10 mouse cellular contexts compared by ENCODE assay signal in genomic region chr2:14165618-14166344, GRCm38 (mm10). TPM values are rescaled to one million over a fixed set of nuclear protein-coding genes. Genes with fewer than 3 reads are reported as not detected.
DNase-seq lines count a peak whose midpoint lies in the region; ATAC-seq and TF ChIP-seq lines count a peak whose summit lies in the region.
"Had no signal": no experiment of that assay in that cellular context is flagged by ENCODE, and none has a peak within 500 bp of the region (broad histone marks: within the 10 kb centered on the region; RNA-seq: fewer than 3 reads in every experiment).

No protein-coding gene starts in this region.

- H3K9me3 ChIP-seq in kidney, postnatal 0 days (replicated peaks; ENCODE audit: low read length): no peaks in the 10 kb centered on the region
- no peaks in the 10 kb centered on the region for H3K9me3 ChIP-seq in heart, embryonic 14.5 days (ENCODE audit: control insufficient read depth, low read length)

- ATAC-seq in kidney, postnatal 0 days (replicated peaks; ENCODE audit: low FRiP score, low read depth): peak; percentile 76; the same call in 1 of the 2 replicates
- peak; percentile 74 for ATAC-seq in heart, embryonic 14.5 days (ENCODE audit: insufficient number of reproducible peaks, insufficient read depth, low FRiP score, low read depth)
- ATAC-seq in activated CD4-positive, CD25-positive, alpha-beta regulatory T cell, adult 4 months: no peak
- ATAC-seq: Patski had no signal

- H3K27ac ChIP-seq in kidney, postnatal 0 days: no peak overlapping the region
- H3K27ac ChIP-seq in brown adipose tissue, adult 24 weeks (replicated peaks; ENCODE audit: low read depth, low read length): peak overlapping the region; percentile 44; the same call in 1 of the 2 replicates
- H3K27ac ChIP-seq in heart, embryonic 14.5 days (replicated peaks in 1 of 2; ENCODE audit: control insufficient read depth in 1 of 2, insufficient read depth in 1 of 2, low read depth in 2 of 2, low read length in 2 of 2): peak overlapping the region; percentile 45 to 61

- peak; percentile 47 for DNase-seq in kidney, postnatal 0 days (ENCODE audit: low spot score)
- no peak for DNase-seq in kidney, adult 8-10 months
- peak; percentile 19 for DNase-seq in lung, postnatal 36 days
- no peak for DNase-seq in ovary, postnatal 36 days (ENCODE audit: low spot score)
- no peak for DNase-seq in layer of hippocampus, adult 8-10 months (ENCODE audit: low spot score in 2 of 2)
- DNase-seq: kidney, postnatal 25 days had no signal

- H3K9ac ChIP-seq in kidney, postnatal 0 days (ENCODE audit: low read depth, low read length): no peak overlapping the region
- no peak overlapping the region for H3K9ac ChIP-seq in heart, embryonic 14.5 days (ENCODE audit: low read length)

- H3K4me2 ChIP-seq in kidney, postnatal 0 days (ENCODE audit: low read length): no peak overlapping the region
- H3K4me2 ChIP-seq in heart, embryonic 14.5 days (ENCODE audit: low read length): no peak overlapping the region

- H3K27me3 ChIP-seq in kidney, postnatal 0 days (ENCODE audit: insufficient read depth, low read length): no peaks in the 10 kb centered on the region
- H3K27me3 ChIP-seq in heart, embryonic 14.5 days (ENCODE audit: control insufficient read depth, insufficient read depth, low read length): no peaks in the 10 kb centered on the region
- H3K27me3 ChIP-seq: Patski had no signal

- no peaks in the 10 kb centered on the region for H3K36me3 ChIP-seq in kidney, postnatal 0 days (ENCODE audit: insufficient read depth, low read length)
- no peaks in the 10 kb centered on the region for H3K36me3 ChIP-seq in heart, embryonic 14.5 days (ENCODE audit: control insufficient read depth, insufficient read depth, low read length)

- no peak overlapping the region for H3K4me3 ChIP-seq in kidney, postnatal 0 days (replicated peaks; ENCODE audit: low read depth, low read length)
- no peak overlapping the region for H3K4me3 ChIP-seq in brown adipose tissue, adult 24 weeks (ENCODE audit: insufficient read depth, low read depth, low read length)
- no peak overlapping the region for H3K4me3 ChIP-seq in heart, embryonic 14.5 days (ENCODE audit: control insufficient read depth in 1 of 2, insufficient read depth in 1 of 2, low read depth in 1 of 2, low read length in 2 of 2)

- no peak for TF ChIP-seq CTCF in kidney, postnatal 0 days (IDR thresholded peaks at IDR 0.05; ENCODE audit: low read depth)

- WGBS in kidney, postnatal 0 days: 73% methylated on average over 3 of the region's 3 CpGs
- WGBS in heart, embryonic 14.5 days: 55% methylated on average over 3 of the region's 3 CpGs

- H3K4me1 ChIP-seq in kidney, postnatal 0 days (replicated peaks; ENCODE audit: insufficient read depth, low read length): no peaks in the 10 kb centered on the region
- peaks cover 16% of the 10 kb centered on the region; the same call in 1 of the 2 replicates for H3K4me1 ChIP-seq in brown adipose tissue, adult 24 weeks (ENCODE audit: control insufficient read depth, insufficient read depth, insufficient read length, low read length)
- peaks cover 2 to 11% of the 10 kb centered on the region in 2 experiments; a peak in 2 of 4 replicates for H3K4me1 ChIP-seq in heart, embryonic 14.5 days (ENCODE audit: control insufficient read depth in 2 of 2, insufficient read depth in 2 of 2, low read length in 2 of 2)

RNA-seq across cellular contexts. Expression of gene Tmem236, which starts 8.5 kb away (rescaled TPM):
- 0.16 and 0.18 TPM in 2 replicates for polyA plus RNA-seq in kidney, postnatal 0 days (2015; fragmentation: Nextera tagmentation; extraction: Ambion mirVana)
- polyA plus RNA-seq in brown adipose tissue, adult 24 weeks (2012; ENCODE audit: insufficient read depth, insufficient read length, missing spikeins): not detected in 2 replicates
- polyA plus RNA-seq in heart, embryonic 14.5 days (2014; fragmentation: Nextera tagmentation; extraction: Ambion mirVana): 0.07 TPM in 1 of 2 replicates, not detected in the other
- under 1 TPM in 3 of 4 experiments, not detected in 1; 0.10 to 0.12 (median 0.11) TPM for total RNA-seq in layer of hippocampus, adult 8-10 months (2022)
- polyA plus RNA-seq in activated CD4-positive, CD25-positive, alpha-beta regulatory T cell, adult 4 months (2017; shearing (Covaris generic)): not detected

Comparison
In these comparisons a context has a peak if more than half of its experiments do, and no peak if none do; other contexts are left out.
1. DNase-seq: peak in kidney, postnatal 0 days (single experiment) and lung, postnatal 36 days (single experiment); none in kidney, adult 8-10 months (0 of 2), ovary, postnatal 36 days (single experiment) and layer of hippocampus, adult 8-10 months (0 of 2).